Mouse (Mus musculus) T-helper 1 cell (primary cell): ENCODE results near the gene Olfr412.

Experiments
- in situ Hi-C: fragments of 300-600 bp; cut with MboI, MseI; formaldehyde crosslinking; loops from one replicate; pipeline ENCODE4 v1.15.1; 2025; ENCODE audit warnings: high pct_unique_total_duplicates

Gene Olfr412

DNA sequence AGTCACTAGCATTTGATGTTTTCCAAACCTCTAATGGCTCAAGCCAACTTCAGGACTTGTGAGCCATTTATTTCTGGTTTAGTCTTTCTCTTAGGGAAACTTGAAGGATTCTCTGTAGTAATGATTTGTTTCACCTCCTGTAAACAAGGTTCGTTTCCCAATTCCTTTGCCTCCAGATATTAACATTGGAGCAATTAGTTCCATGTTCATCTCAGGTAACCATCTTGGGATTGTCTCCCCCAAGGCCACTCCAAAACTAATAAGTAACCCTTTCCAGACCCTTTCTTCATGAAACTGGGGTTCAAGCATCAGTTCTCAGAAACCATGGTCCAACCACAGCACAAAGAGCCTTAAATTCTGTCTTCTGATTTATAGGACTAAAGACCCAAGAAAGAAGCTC is at the start of gene Olfr412:
Olfr412 (plus strand) TSS at position 301 of the 400 bp plus-strand sequence.
- in situ Hi-C loops: no loop called here

DNA sequence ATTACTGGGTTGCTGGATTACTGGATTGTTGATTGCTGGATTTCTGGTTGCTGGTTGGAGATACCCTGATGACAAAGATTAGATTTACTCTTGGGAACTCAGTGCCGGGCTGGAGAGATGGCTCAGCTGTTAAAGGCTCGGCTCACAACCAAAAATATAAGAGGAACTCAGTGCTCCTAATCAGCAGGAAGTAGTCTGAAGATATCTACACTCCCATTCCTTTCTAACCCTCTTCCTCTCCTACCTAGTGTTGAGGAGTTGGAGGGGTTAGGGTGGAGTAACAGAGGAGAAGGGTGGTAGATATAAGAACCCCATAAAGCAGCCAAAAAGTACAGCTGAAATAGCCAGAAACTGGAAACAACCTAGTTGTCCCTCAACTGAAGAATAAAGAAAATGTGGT is 35.8 kb upstream of the Olfr412 start:
- in situ Hi-C loops: no loop called here

- in situ Hi-C loops: no loop called here
Measured at GRCm38 (mm10) chr11:74328781-74329180, 33.1 kb upstream of the Olfr412 start.

- in situ Hi-C loops: no loop called here
Measured at GRCm38 (mm10) chr11:74337931-74338330, 23.9 kb upstream of the Olfr412 start, which contains the start of gene Olfr410. Gene Olfr410, minus strand, starts transcription at chr11:74338031.

GRCm38 (mm10) chr11:74352550-74352949 is 9.3 kb upstream of the Olfr412 start, which contains the start of gene Olfr411:
Gene Olfr411, minus strand, starts transcription at chr11:74352650.
- in situ Hi-C loops: no loop called here

DNA sequence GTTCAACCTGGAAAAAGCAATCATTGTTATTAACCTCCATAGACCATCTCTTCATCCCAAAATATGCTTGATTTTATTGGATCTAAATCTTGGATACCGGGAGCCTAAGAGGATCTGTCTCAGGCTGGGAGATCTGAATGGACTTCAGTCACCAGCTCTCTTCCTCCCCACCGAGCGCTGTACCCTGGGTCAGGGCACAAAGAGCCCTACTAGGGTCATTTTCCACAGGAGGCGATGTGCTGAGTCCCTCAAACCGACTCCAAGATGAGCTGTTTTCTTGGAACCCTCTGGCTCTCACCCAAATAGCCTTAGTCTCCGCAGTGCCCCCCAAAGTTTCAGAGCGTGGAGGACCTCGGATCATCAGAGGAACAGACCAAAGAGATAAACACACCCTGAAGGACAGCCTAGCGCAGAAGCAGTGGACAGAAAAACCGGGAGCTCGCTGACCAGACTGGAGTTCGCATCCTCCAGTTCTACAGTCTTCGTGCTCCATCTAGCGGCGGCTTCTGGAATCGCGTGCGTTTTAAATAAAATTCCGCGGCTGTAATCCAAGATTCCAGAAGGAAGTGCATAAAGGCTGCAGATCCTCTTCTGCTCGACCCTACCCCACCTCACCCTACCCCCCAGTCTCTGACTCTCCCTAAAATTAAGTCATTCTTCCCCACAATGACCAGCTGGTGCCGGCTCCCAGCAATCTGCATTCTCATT is 9.7 kb downstream of the Olfr412 start:
- in situ Hi-C loops: loop anchor here (10.0 kb wide), 1 partner anchor 153 kb away; no protein-coding TSS in a partner anchor

DNA sequence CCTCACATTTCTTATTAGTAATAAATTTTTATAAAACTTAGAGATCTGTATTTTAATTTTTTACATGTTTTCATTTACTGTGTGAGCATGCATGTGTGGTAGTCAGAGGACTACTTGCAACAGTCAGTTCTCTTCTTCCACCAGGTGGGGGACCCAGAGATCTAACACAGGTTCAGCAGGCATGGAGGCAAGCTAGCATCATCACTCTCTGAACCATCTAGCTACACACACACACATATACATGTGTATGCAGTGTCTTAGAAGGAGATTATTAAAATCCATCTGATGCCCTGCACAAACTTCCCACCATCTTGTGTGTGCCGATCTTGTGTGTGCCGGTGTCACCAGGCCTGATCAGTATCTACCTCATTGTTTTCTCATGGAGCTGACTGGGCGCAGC is 15.0 kb downstream of the Olfr412 start:
- in situ Hi-C loops: loop anchor here (5.0 to 10.0 kb wide), 2 partner anchors 148 to 1235 kb away; no protein-coding TSS in a partner anchor

GRCm38 (mm10) chr11:74379166-74379873 is 17.5 kb downstream of the Olfr412 start:
- in situ Hi-C loops: loop anchor here (5.0 to 10.0 kb wide), 2 partner anchors 145 to 1237 kb away; no protein-coding TSS in a partner anchor

GRCm38 (mm10) chr11:74385674-74386073 is 23.8 kb downstream of the Olfr412 start:
- in situ Hi-C loops: no loop called here

- in situ Hi-C loops: no loop called here
Measured at GRCm38 (mm10) chr11:74387203-74387602, 25.3 kb downstream of the Olfr412 start.

- in situ Hi-C loops: loop anchor here (10.0 kb wide), 1 partner anchor 143 kb away; no protein-coding TSS in a partner anchor
Measured at GRCm38 (mm10) chr11:74391899-74392298, 30.0 kb downstream of the Olfr412 start.

DNA sequence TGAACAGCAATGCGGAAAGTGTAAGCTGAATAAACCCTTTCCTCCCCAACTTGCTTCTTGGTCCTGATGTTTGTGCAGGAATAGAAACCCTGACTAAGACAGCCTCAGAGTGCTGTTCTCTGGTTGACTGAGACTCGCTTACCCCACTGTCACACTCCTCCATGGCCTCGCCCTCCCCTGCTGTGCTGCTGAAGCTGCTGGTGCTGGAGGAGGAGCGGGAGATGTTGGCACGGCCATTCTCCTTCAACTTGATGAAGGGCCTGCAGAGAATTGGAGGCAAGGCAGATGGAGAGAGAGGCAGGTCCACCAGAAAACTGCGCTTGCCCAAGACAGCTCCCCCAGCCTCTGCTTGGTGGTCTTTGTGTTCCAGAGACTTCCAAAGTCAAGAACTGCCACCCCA is 31.0 kb downstream of the Olfr412 start:
- in situ Hi-C loops: loop anchor here (10.0 kb wide), 1 partner anchor 142 kb away; no protein-coding TSS in a partner anchor

DNA sequence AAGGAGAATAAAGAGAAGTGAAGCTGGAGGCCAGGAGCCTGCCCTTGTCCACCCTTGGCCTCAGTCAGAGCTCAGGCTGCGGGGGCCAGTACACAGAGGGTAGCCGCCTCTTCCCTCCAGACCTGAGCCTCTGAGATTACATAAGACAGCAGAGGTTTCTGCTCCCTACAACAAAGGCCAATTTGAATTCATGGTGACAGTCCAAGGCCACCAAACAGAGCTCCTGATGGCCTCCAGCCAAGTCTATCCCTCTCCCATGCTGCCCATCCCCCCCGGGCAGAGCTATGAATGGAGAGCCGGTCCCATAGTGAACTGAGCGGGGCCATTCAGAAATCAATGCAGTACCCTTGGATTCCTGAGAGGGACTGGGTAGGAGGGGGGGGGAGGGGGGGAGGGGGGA is 31.6 kb downstream of the Olfr412 start:
- in situ Hi-C loops: loop anchor here (10.0 kb wide), 1 partner anchor 141 kb away; no protein-coding TSS in a partner anchor

DNA sequence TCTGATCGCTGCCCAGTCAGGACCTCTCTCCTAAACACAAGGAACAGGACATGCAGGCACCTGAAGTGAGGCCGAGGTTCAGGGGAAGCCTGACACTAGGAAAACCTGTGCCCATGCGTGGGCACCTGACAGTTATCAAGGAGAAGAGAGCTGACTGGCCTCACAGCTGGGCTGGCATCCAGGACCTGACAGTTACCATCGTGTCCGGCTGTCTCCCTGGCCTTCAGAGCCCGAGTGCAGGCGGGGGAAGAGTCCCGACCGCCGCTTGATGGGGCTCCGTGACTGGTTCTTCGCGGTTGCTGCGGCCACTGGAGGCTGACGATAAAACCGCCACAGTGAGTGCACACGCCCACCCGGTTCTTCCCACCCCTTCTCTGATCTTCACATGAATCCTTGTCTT is 33.7 kb downstream of the Olfr412 start:
- in situ Hi-C loops: loop anchor here (10.0 kb wide), 1 partner anchor 139 kb away; no protein-coding TSS in a partner anchor

- in situ Hi-C loops: loop anchor here (5.0 kb wide), 1 partner anchor 340 kb away; no protein-coding TSS in a partner anchor
Measured at GRCm38 (mm10) chr11:74402126-74402525, 40.3 kb downstream of the Olfr412 start.

DNA sequence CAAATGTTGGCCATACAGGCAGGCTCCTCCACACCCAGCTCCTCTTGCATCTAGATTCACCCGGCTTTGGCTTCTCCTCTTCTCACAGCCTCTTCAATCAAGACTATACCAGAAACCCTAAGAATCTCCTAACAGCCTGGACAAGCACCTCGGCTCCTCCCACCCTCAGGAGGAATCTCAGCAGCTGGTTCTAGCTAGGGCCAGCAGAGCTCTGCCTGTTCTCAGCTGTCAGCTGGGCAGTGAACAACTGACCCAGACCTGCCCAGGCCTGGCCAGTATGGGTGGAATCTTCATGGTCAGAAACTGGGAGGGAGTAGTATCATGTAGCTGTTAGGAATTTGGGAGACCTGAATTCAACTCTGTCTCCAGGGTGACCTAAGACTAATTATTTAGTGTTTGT is 42.3 kb downstream of the Olfr412 start:
- in situ Hi-C loops: loop anchor here (5.0 kb wide), 1 partner anchor 338 kb away; no protein-coding TSS in a partner anchor

GRCm38 (mm10) chr11:74405201-74405600 is 43.3 kb downstream of the Olfr412 start:
- in situ Hi-C loops: no loop called here

DNA sequence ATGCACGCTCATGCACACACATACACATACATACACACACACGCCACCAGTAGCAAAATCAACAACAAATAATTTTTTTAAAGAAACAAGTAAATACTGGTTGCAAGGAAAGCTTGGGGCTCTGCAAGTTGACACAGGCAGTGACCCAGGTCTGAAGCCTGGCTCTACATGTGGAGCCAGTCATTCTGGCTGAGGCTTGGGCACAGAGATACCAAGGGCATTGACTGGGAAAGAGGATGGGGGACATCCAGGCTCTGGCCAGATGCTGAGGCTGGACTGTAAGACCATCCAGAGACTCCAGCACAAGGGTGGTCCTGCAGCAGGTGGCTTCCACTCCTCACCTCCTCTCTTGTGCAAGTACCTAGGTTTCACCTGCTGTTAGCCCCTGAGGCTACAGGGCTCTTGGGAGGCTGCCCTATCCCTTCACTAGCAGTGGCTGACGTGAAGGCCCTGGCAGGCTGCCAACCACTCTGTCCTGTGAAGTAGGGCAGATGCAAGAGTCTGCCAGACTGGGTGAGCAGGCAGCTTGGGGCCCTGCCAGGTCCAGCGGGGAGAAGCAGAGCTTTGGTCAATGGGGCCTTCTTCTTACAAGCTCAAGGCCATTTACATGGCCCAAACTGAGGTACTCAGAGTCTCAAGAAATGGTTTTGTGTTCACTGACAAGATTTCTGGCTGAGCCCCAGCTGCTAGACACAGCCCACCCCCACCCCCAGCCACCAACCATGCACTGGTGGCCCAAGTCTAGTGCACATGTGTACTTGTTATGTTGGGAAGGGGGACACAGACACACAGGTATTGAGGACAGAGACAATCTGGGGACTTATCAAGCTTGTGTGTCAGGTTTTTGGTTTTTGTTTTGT is 46.9 kb downstream of the Olfr412 start:
- in situ Hi-C loops: no loop called here

- in situ Hi-C loops: no loop called here
Measured at GRCm38 (mm10) chr11:74409447-74409754, 47.5 kb downstream of the Olfr412 start.

DNA sequence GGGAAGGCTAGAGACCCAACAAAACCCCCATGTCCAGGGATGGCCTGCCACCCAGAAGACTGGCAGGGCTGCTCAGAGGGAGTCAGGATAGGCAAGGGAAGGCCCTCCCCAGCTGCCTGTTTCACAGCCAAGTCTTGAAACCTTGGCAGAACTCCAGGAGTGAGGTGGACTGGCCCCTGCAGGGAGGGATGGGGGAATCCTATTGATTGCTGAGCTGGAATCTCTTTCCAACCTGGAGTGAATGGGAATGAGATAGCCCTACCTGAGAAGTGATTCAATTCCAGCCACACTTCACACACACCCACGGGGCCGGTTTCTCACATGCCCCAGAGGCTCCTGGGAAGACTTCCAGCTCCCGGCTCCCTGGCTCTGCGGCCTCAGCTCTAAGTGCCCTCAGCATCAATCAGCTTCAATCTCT is 47.9 kb downstream of the Olfr412 start:
- in situ Hi-C loops: no loop called here

GRCm38 (mm10) chr11:74411943-74412342 is 50.1 kb downstream of the Olfr412 start:
- in situ Hi-C loops: no loop called here
